Mouse (Mus musculus) adrenal gland, adult 18-20 months (tissue): ENCODE results near the gene Insig2. TPM values are rescaled to one million over a fixed set of nuclear protein-coding genes. Genes with fewer than 3 reads are reported as not detected.

Source experiments
- total RNA-seq, 2 experiments: library from RNA; stranded (reverse); gene quantifications; 1 replicate in 1 of 2; 2 replicates in 1 of 2; pipeline ENCODE4 v1.2.3; 2021

Insig2 gene
- total RNA-seq, 2 experiments from 2014 or later, result 49.3 to 61.4 TPM

Other genes with a start within 250 kb of the Insig2 start
- 10 to 100 TPM; 22.9 to 23.5 TPM for gene Ccdc93, start 98.5 kb upstream of the Insig2 start, total RNA-seq
- not detected for gene Htr5b, start 195.9 kb upstream of the Insig2 start, total RNA-seq
- 10 to 100 TPM; 45.3 to 48.2 TPM for gene Ddx18, start 235.4 kb upstream of the Insig2 start, total RNA-seq